Mouse (Mus musculus): ENCODE data around the gene Ces1f. TPM values are rescaled to one million over a fixed set of nuclear protein-coding genes. Genes with fewer than 3 reads are reported as not detected.

Ces1f gene
- 8.8 TPM for polyA plus RNA-seq (2014; fragmentation: Illumina TruSeq; extraction: RNeasy Lipid Tissue Mini Kit (QIAGEN cat#74804); ENCODE audit: insufficient read depth, low read depth, low replicate concordance)

GRCm38 (mm10) chr8:93279556-93279955 lies at the start of gene Ces1f:
Gene Ces1f (minus strand): TSS chr8:93279747.

GRCm38 (mm10) chr8:93229446-93229845 lies 50.1 kb downstream of the Ces1f start, which contains the start of gene Ces1e:
Gene Ces1e (minus strand): TSS chr8:93229619.

Other genes starting within 250 kb of the Ces1f start
- not detected for gene Ces1a, start 231.6 kb downstream of the Ces1f start, polyA plus RNA-seq (2014; fragmentation: Illumina TruSeq; extraction: RNeasy Lipid Tissue Mini Kit (QIAGEN cat#74804); ENCODE audit: insufficient read depth, low read depth, low replicate concordance)
- 0.69 TPM for gene Ces1b, start 199.7 kb downstream of the Ces1f start, polyA plus RNA-seq (2014; fragmentation: Illumina TruSeq; extraction: RNeasy Lipid Tissue Mini Kit (QIAGEN cat#74804); ENCODE audit: insufficient read depth, low read depth, low replicate concordance)
- 0.12 TPM for gene Ces1c, start 148.5 kb downstream of the Ces1f start, polyA plus RNA-seq (2014; fragmentation: Illumina TruSeq; extraction: RNeasy Lipid Tissue Mini Kit (QIAGEN cat#74804); ENCODE audit: insufficient read depth, low read depth, low replicate concordance)
- gene Ces1d, start 81.9 kb downstream of the Ces1f start, polyA plus RNA-seq (2014; fragmentation: Illumina TruSeq; extraction: RNeasy Lipid Tissue Mini Kit (QIAGEN cat#74804); ENCODE audit: insufficient read depth, low read depth, low replicate concordance): 506 TPM
- 7.1 TPM for gene Ces1e, start 50.1 kb downstream of the Ces1f start, polyA plus RNA-seq (2014; fragmentation: Illumina TruSeq; extraction: RNeasy Lipid Tissue Mini Kit (QIAGEN cat#74804); ENCODE audit: insufficient read depth, low read depth, low replicate concordance)
- 1.8 TPM for gene Ces1g, start 57.6 kb upstream of the Ces1f start, polyA plus RNA-seq (2014; fragmentation: Illumina TruSeq; extraction: RNeasy Lipid Tissue Mini Kit (QIAGEN cat#74804); ENCODE audit: insufficient read depth, low read depth, low replicate concordance)
- 0.12 TPM for gene Ces1h, start 100.0 kb upstream of the Ces1f start, polyA plus RNA-seq (2014; fragmentation: Illumina TruSeq; extraction: RNeasy Lipid Tissue Mini Kit (QIAGEN cat#74804); ENCODE audit: insufficient read depth, low read depth, low replicate concordance)

Data from lung, adult 10 weeks (tissue).